Mouse (Mus musculus) liver, adult 2 months (tissue): ENCODE measurements around the gene Sox12.
"Not testable (repeated sequence)": the region's sequence is repeated elsewhere in the genome, so short reads cannot be mapped to it uniquely, and the experiment has no call there.

ENCODE experiments used
- CTCF ChIP-seq: fragments of 200-500 bp; IDR thresholded peaks from 2 replicates; pipeline ENCODE4 v1.5.1; 2011; ENCODE audit warnings: low read depth, low read length, control low read depth
- POLR2A ChIP-seq: fragments of 200-500 bp; IDR thresholded peaks from 2 replicates; pipeline ENCODE4 v1.6.1; 2011; ENCODE audit warnings: low read length, control low read depth; ENCODE audit not compliant: insufficient read depth; ENCODE audit errors: extremely low read depth

- not testable (repeated sequence) for TF ChIP-seq CTCF, POLR2A
Observed at GRCm38 (mm10) chr2:152428481-152428880, 30.6 kb upstream of the Sox12 start.
